Mouse (Mus musculus): Measurements from ENCODE around the gene Tsc22d4.

- TF ChIP-seq CTCF (IDR thresholded peaks at IDR 0.05; ENCODE audit: low read depth), result no peak
- no peak for TF ChIP-seq EP300 (IDR thresholded peaks at IDR 0.05; ENCODE audit: low read depth)
These were observed 43.5 kb downstream of the Tsc22d4 start for GRCm38 (mm10) chr5:137788946-137789531.
